Mouse (Mus musculus) small intestine, adult 2 months (tissue): ENCODE measurements around the gene Dennd2a. TPM values are rescaled to one million over a fixed set of nuclear protein-coding genes. Genes with fewer than 3 reads are reported as not detected.

ENCODE experiments used
- H3K27ac ChIP-seq: fragments of 200-500 bp; 2 replicates; pipeline ENCODE4 v1.5.1; 2012; ENCODE audit warnings: low read depth, low read length, control low read depth, inconsistent platforms; ENCODE audit not compliant: insufficient read depth
- H3K27me3 ChIP-seq: fragments of 200-500 bp; 2 replicates; pipeline ENCODE4 v1.6.1; 2012; ENCODE audit warnings: mild to moderate bottlenecking, moderate library complexity, low read length, inconsistent platforms; ENCODE audit not compliant: control insufficient read depth, insufficient read depth
- H3K36me3 ChIP-seq: fragments of 200-500 bp; 2 replicates; pipeline ENCODE4 v1.6.1; 2012; ENCODE audit warnings: mild to moderate bottlenecking, low read length, control low read depth, inconsistent platforms; ENCODE audit not compliant: control insufficient read depth, insufficient read depth
- H3K4me1 ChIP-seq: fragments of 200-500 bp; 2 replicates; pipeline ENCODE4 v1.6.1; 2012; ENCODE audit warnings: low read length, inconsistent platforms, mixed read lengths; ENCODE audit not compliant: control insufficient read depth, insufficient read depth, insufficient read length
- H3K4me3 ChIP-seq: fragments of 200-500 bp; 2 replicates; pipeline ENCODE4 v1.5.1; 2012; ENCODE audit warnings: low read depth, mild to moderate bottlenecking, control low read depth, inconsistent platforms, low read length, moderate library complexity
- CTCF ChIP-seq: fragments of 200-500 bp; IDR thresholded peaks from 2 replicates; pipeline ENCODE4 v1.5.1; 2012; ENCODE audit warnings: low read depth, mild to moderate bottlenecking, control low read depth, inconsistent platforms, low read length, moderate library complexity, mixed read lengths; ENCODE audit not compliant: insufficient replicate concordance, insufficient read length; ENCODE audit errors: extremely low read depth
- POLR2A ChIP-seq: fragments of 200-500 bp; IDR thresholded peaks from 2 replicates; pipeline ENCODE4 v1.6.1; 2012; ENCODE audit warnings: low read depth, mild to moderate bottlenecking, control low read depth, inconsistent platforms, low read length, moderate library complexity
- WGBS: fragments of 180-500 bp; shearing (Covaris S2); methylation state at CpG from one replicate; pipeline ENCODE4 v1.1.7; 2018; 5-methylcytosine and 5-hydroxymethylcytosine counted together
- polyA plus RNA-seq: library from polyadenylated mRNA; depleted of rRNA; stranded (reverse); fragments of >200 nt; gene quantifications from 2 replicates; pipeline ENCODE4 v1.2.3, GENCODE M21; 2012

The Dennd2a gene
- polyA plus RNA-seq, 1 experiment = 2.7 TPM

- Histone ChIP-seq H3K36me3 (no peaks in the 10 kb centered on the region), H3K4me1 (peaks cover 7% of the 10 kb centered on the region), H3K27ac (peak overlapping the region; percentile 60; the same call in 1 of the 2 replicates), H3K27me3 (peaks cover 23% of the 10 kb centered on the region), H3K4me3 (peak overlapping the region; percentile 71)
- WGBS = 2% methylated on average over 53 of the region's 54 CpGs
- TF ChIP-seq CTCF = no peak
- no peak for TF ChIP-seq POLR2A
Observed at GRCm38 (mm10) chr6:39556900-39557659, 587 bp downstream of the Dennd2a start.

DNA sequence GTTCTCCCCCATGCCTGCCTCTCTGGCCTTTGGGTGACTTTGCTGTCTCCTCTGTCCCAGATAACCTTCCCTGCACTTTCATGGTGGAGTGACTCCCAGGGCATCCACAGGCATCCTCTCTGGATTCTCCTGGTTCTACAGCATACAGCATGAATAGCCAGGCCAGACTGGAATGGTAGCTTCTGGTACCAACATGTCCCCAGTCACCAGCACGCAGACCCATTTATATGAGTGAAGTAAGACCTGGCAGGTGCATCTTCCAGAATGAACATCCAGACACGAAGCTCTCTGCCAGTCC, 2.1 kb downstream of the Dennd2a start:
- no peak for TF ChIP-seq POLR2A
- 67% methylated on average over 2 of the region's 2 CpGs for whole genome bisulfite sequencing
- Histone ChIP-seq H3K27me3 (peaks cover 23% of the 10 kb centered on the region), H3K4me1 (peaks cover 6% of the 10 kb centered on the region), H3K27ac (peak overlapping the region; percentile 12; the same call in 1 of the 2 replicates), H3K4me3 (no peak overlapping the region), H3K36me3 (no peaks in the 10 kb centered on the region)

- Histone ChIP-seq H3K4me1 (peaks cover 6% of the 10 kb centered on the region), H3K4me3 (no peak overlapping the region), H3K27ac (peak overlapping the region; percentile 40), H3K36me3 (no peaks in the 10 kb centered on the region), H3K27me3 (peaks cover 23% of the 10 kb centered on the region)
- TF ChIP-seq POLR2A (no peak), CTCF (no peak)
- WGBS = 71% methylated on average over 12 of the region's 12 CpGs
Observed at GRCm38 (mm10) chr6:39554888-39555647, 2.6 kb downstream of the Dennd2a start.

- Histone ChIP-seq H3K4me1 (peaks cover 3% of the 10 kb centered on the region; the same call in 1 of the 2 replicates), H3K27ac (no peak overlapping the region), H3K4me3 (no peak overlapping the region), H3K36me3 (no peaks in the 10 kb centered on the region), H3K27me3 (peaks cover 11% of the 10 kb centered on the region)
- 63% methylated on average over 8 of the region's 8 CpGs for WGBS
- TF ChIP-seq CTCF = no peak
- no peak for TF ChIP-seq POLR2A
Observed at GRCm38 (mm10) chr6:39551981-39552636, 5.6 kb downstream of the Dennd2a start.

DNA sequence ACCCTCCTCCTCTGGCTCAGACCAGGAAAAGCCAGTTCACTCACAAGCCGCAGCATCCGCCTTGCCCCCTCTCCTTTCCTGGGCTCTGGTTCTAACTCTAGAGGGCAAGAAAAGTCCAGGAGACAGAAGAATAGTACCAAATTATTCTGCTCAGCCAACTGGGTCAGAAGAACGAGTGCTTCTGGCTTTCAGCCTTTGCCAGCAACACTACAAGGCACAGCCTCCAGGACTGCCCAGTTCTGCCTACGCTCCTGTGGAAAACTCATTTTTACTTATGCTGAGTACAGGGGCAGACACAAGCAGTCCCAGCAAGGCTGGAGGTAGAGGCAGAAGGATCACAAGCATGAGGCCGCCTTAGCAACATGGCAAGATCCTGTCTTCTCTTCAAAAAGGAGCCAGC, 9.6 kb downstream of the Dennd2a start:
- peaks cover under 1% of the 10 kb centered on the region for H3K4me1 ChIP-seq
- TF ChIP-seq CTCF (no peak), POLR2A (no peak)
- WGBS = 77% methylated on average over 5 of the region's 5 CpGs

DNA sequence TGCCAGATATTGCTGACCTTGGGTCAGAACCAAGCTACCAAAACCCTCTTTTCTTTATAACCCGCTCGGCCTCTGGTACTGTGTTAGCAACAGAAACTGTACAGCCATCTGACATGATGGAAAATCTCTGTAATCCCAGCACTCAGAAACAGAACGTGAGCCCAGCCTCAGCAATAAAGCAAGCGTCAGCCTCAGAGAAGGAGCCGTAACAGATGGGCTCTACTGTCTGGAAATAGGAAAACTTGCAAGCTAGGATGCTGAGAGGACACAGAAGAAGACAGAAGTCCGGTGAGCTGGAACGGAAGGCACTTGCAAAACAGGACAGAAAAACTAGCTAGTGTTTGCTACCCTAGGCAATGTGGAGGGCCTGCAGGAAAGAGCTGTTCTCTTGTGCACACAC, 12.2 kb downstream of the Dennd2a start:
- TF ChIP-seq POLR2A (no peak), CTCF (no peak)
- H3K27me3 ChIP-seq = no peaks in the 10 kb centered on the region
- peaks cover 4% of the 10 kb centered on the region for H3K4me1 ChIP-seq
- no peak overlapping the region for H3K4me3 ChIP-seq
- 90% methylated on average over 7 of the region's 7 CpGs for WGBS
- H3K27ac ChIP-seq = no peak overlapping the region
- H3K36me3 ChIP-seq = no peaks in the 10 kb centered on the region

More for the DNA sequence above, 9.6 kb downstream of the Dennd2a start:
- no peaks in the 10 kb centered on the region for H3K36me3 ChIP-seq
- no peaks in the 10 kb centered on the region for H3K27me3 ChIP-seq
- no peak overlapping the region for H3K27ac ChIP-seq
- H3K4me3 ChIP-seq = no peak overlapping the region
